Mouse (Mus musculus) spleen, adult 18-20 months (tissue): Measurements from ENCODE around the gene Ttc39b.
A peak's percentile ranks its signal among the peaks of the same experiment; 100 is the strongest.

Experiments
- DNase-seq, 2 experiments: peaks; one replicate each; pipeline ENCODE4 v3.0.0; 2022; ENCODE audit warnings: mixed read lengths in 2 of 2

Gene Ttc39b

DNA sequence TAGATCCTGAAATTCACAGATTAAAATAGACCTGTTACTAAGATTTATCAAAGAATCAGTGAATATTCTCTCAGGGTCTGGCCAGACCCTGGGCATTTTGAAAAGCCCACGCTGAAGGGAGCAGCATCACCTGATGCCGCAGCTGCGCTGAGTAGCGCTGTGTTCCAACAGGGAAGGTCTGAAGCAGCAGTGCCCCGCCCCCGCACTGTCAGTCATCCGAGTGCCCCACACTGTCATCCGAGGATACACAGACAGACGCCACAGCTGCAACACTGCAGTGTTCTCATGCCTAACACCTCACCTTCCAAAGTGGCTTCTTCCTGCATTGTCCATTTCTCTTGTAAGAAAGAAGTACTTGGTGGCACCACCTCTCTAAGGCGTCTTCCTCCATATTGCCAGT, 96.0 kb downstream of the Ttc39b start:
- DNase-seq, result no peak

DNA sequence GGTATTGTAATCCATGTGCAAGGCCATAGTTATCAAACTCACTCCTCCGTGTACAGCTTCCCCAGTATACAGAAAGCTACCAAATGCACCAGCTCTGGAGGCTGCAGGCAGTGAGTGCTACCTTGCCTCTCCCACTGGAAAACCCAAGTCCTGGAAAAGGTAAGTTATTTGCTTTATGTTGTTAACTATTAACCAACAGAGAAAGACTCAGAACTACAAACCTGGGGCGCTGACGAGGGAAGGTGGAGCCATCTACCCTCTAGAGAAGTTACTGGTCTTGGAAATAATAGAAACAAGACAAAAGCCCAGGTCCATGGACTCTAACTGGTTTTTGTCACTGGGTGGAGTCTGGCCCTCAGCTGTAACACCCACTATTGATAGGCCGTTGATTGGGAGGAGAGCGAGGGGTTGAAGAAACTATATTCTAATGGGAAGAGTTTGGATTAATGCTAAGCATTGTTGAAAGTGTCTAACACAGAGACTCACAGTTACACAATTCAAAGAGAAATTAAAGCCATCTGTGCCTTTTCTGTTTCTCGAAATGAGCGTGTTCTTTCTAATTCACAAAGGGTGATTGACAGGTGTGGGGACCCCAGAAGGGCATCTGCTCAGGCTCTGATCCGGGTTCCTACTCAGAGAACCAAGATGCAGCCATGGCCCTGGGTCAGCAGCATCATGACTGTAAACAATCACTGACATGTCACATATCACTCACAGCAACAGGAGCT, 98.3 kb downstream of the Ttc39b start:
- no peak for DNase-seq

DNA sequence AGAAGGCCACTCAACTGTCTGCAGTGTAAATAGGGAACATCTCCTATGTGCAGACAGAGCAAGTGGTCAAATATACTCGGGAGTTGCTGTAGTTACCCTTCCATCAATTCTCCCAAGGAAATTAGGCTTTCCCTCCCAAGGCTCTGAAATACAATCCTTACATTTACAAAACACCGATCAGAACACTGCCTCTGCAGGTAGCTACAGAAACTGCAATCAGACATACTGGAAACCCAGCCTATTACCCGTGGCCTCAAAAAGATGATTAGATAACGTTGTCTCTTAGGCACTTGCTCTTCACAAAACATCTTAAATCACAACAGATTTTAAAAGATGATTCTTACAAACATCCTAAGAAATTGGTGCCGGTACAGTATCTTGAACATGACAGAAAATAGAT, 99.8 kb downstream of the Ttc39b start:
- no peak for DNase-seq

DNA sequence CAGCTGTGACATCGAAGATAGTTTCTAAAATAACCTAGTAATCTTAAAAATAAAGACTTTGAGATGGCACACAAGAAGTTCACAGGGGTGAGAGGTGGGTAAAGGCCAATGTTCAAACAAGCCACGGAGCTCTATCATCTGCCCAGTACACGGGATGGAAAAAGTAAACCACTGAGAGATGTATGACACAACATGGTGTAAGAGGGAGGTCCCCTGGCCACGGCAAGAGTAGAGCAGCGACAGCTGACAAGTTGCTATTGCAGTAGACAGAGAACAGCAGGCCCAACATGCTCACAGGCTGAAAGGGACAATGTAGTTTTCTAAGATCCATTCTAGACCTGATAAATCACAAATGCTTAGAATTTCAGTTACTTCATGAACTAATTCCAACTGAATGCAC, 100.9 kb downstream of the Ttc39b start:
- DNase-seq, result no peak

DNA sequence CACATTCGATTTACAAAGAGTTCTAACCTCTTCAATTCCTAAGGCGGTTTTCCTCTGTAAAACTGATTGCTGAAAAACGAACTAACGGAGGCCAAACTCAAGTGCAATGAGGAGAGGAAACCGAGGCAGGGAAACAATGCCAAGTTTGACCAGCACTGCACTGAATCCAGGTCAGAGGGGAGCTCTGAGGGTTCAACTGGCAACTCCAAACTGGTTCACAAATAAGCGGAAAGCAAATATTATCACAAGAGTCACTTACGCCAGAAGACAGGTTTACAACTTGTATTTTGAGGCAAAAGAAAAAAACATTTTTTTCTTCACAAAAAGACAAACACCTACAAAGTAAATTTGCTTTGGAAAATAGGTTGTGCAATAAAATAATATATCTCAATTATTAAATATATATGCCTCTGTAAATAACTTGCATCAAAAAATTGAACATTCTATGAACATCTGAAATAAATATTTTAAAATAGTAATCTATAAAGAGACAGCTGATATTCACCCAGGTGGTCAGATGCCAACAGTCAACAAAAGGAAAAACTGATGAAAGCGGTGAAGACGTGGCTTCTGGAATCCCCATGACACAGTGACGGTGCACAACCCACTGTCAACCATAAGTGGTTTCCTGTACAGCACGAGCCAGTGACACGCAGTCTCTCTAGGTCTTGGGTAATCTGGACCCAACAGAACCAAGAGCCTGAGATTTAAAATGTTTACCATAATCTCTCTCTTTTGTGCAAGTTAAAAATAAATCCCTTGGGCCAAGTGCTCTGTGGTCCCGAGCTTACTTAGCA, 103.1 kb downstream of the Ttc39b start:
- DNase-seq, result no peak

DNA sequence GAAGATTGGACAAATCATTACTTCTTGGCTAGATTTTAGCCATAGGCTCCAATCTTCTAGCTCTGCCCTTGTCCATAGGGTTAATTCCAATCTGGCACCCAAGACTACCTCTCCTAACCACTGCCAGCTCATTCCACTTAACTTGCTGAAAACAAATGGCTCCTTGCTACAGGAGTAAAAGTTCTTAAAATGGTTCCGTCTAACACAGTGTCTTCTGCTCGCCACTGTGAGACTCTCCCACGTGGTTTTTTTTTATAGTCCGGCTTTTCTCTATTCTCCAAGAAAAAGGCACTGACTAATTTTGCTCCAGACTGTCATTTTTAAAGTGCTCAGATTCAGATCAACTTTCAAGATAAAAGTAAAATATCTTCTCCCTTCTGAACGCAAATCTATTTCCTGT, 104.8 kb downstream of the Ttc39b start:
- no peak for DNase-seq

DNA sequence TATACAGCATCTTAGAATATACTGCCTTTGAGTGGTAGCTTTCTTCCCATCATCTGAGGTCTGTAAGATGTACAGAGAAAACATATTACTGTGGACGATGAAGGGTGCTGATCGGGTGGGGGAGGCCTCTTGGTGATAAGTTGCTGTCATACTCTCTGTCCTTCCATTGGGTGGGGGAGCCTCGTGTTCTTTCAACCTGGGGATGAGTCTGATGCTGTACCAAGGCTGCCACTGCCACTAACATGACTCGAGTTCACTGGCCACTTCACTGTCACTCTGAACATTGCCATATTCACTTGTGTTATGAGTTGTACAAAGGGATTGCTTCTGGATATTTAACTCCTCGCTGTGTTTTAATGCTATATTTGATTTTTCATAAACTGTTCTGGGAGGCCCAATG, 106.9 kb downstream of the Ttc39b start:
- no peak for DNase-seq

DNA sequence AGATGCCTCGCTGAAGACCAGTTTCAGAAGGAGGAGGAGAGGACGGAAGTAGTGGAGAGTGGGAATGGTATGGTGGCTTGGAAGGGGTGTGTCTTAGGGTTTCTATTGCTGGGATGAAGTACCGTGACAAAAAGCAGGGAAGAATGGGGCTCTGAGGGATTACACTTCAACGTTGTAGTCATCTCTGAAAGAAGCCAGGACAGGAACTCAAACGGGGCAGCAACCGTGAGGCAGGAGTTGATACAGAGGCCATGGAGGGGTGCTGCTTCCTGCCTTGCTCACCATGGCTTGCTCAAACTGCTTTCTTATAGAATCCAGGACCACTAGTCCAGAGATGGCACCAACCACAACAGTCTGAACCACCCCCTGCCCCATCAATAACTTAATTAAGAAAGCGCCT, 107.7 kb downstream of the Ttc39b start:
- no peak for DNase-seq

DNA sequence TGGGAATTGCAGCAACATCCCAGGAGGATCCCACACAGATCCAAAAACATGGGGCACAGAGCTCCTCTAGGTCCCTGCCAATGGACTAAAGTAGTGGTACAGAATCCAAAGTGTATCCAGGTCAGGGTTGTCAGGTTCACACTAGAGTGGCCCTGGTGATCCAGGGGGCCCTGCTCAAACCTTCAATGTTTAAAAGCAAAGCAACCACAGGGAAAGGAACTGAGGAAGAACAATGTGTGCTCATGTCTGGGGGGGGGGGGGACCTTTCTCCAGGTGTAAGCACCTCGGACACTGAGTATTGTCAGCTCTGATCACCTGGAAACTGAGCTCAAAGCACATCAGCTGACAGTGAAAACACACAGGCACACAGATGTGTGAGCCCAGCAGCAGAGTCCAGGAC, 108.3 kb downstream of the Ttc39b start:
- no peak for DNase-seq

DNA sequence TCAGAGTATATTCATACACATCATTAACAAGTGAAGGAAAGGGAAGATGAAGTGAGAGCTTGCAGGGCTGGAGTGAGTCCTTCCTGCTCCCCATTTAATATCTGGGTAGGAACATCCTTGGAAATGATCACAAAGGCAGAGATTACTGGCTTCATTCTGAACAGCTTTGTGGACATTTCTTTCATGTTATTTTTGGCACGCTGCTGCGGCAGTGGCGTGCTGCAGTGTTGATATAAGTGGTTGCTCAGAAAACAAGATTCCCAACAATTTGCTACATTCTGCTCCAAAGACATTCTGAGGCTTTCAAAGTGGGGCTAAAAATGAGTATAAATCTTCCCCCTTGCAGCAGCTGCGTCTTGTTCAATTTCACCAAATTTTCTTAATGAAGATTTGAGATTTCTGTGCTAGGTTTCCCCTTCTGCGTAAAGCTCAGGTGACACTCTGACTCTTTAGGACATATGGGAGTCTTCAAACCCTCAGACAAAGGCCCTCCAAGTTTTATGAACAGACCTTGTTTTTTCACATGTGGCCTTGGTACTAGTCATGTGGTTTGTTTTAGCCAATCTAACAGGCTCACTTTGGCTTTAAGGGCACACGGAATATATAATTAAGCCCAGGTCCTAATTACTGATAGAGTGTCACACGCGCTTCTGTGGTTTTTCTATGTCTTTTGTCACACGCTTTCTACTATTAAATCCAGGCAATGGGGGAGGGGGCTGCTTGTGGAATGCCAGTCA, 109.1 kb downstream of the Ttc39b start:
- DNase-seq, result no peak

DNA sequence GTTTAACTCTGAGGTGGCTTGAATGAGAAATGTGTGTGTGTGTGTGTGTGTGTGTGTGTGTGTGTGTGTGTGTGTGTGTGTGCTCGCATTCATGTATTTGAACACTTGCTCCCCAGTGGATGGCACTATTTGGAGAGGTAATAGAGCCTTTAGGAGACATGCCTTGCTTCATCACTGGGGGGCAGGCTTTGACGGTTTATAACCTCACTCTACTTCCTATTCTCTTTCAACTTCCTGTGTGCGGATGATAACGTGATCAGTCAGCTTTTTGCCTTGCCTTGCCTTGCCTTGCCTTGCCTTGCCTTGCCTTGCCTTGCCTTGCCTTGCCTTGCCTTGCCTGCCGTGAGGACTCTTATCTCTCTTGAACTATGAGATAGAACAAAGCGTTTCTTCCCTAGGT, 110.3 kb downstream of the Ttc39b start:
- DNase-seq, result no peak

DNA sequence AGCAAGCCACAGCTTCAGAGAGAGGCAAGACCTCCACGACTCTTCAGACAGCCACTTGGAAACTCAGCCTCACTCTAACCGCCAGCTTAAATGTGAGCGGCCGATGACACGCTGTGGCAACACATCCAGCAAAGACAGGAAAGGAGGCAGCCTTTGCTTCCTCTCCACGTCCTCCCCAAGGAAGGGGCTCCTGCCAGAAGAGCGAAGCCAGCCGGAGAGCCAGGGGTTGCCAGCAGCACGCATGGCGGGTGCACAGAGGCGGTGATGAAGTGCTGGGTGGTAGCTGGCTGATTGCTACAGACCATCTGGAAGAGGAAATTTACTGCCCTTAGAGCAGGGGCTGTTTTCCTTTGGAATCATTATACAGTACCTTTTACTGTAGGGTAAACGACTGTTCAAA, 112.3 kb downstream of the Ttc39b start:
- no peak for DNase-seq

DNA sequence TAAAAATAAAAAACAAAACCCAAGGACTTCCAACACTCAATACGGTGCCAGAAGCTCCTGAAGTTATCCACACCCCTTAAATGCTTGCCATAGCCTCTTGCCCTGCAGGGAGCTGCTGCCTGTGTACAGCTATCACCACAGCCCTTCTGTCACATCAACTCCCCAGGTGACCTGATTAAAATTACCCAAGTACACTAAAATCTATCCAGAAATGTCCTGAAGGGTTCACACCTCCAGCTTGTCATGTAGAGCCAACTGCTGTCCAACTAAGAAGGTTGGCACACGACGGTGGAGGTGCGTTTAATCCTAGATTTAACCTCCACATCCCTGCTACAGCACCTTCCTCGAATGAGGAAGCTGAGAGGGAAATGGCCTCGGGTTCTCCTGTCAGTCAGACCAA, 113.6 kb downstream of the Ttc39b start:
- DNase-seq, result no peak

DNA sequence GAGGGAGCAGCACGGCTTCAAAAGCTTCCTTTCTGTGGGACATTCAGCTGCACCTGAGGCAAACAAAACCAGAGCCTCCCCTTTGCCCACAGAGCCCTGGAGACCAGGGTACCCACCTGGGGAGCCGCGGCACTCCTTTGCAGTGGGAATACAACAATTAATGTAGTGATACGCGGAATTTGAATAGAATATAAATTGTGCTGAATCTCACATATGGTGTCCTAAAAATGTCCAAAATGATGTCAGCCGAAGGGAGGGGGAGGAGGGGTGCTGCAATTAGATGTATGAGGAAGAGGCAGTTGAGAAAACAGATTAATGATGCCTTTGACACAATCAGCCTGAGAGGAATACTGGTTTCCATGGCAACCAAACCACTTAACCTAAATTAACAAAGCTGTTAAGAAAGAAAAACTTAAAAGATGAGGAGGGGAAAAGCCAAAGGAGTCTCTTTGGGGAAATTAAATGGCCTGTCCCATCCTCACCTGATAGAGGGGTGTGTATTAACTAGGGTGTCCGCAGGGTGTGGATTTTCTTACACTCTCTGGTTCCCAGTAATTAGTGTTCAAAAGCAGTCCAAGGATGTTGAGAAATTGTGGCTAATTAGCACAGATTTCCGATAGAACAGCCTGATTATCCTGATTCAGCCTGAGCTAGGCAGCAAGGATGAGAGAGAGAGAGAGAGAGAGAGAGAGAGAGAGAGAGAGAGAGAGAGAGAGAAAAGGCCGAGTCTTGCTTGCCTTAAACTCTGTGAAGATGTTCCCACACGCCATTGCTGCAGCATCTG, 117.1 kb downstream of the Ttc39b start:
- DNase-seq, result no peak

DNA sequence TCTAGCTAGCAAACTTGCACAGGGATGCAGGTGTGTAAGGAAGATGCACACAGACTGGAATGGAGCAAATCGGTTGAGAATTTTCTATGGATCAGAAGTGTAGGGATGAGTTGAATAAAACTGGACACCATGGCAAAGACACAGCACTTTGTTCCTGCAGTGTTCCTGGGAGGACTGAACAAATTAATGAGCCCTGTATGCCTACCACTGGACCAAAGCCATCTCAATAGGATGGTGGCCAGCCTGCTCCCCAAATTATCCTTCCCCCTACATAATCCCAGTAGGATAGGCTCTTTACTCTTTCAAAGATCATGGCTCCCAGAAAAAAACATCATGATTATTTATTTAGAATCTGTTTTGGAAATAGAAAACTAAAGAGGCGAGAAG, 117.6 kb downstream of the Ttc39b start:
- DNase-seq, result no peak

DNA sequence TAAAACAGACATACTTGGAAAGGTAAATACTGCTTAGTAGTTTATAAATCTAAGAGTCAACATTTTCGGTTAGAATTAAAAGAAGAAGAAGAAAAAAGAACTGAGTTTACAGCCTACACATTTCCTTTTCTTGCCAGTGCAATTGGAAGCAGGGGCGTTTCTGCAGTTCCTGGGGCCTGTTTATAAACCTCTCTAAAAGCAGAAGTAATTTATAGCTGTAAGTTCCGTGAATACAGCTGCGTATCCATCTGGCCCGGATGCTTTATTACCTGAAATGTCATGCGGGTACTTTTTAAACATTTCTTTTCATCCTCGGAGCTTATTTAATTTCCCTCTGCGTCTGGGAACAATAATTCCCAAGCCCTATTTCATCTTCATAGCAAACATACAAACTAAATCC, 124.7 kb downstream of the Ttc39b start:
- DNase-seq, result no peak

DNA sequence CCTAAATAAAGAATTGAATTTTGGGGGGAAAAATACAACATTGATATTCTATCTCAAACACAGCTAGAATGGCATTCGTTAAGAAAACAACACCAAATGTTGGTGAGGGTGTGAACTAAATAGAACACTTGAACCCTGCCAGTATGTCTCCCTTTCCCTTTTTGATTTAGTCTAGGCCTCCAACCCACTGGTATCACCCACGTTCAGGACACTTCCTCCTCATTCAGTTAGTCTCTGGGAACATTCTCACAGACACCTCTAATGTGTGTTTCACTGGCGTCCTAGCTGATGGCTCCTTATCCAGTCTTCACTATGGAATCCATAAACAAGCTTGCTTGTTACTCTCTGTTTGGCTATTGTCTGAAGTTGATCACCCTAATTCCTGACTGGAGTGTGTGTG, 125.9 kb downstream of the Ttc39b start:
- no peak for DNase-seq

DNA sequence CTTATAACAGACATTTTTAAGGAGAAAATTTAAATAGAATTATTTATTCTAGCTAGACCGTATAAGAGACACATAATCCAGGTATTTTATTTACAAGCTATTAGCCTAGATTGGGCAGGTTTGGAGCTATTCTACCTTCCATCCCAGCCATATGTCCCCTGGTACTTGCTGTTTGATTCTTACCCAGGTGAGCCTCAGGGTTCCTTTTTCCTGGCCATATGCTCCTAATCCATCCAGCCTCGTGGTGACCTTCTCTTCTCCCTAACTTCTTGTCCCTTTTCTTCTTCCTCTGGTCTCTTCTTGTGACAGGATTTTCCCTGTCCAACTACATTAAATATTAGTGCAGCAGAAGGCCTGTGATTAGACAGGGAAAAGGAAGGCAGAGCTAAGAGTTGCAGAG, 134.3 kb downstream of the Ttc39b start:
- DNase-seq, result no peak

DNA sequence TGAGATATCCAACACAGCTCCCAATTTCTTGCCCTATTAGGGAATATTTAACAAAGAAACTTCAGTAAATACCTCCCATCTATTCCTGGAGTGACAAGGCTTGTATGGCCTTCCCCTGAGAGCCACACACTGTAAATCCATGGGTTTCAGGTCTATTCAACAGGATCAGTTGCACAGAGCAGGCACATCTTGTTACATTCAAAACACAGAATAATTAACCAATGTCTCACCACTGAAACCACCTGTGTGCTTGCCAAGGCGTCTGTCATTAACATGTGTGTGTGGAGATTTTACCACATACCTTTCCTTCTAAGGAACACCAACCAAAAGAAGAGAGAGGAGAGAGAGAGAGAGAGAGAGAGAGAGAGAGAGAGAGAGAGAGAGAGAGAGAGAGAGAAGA, 136.7 kb downstream of the Ttc39b start:
- no peak for DNase-seq

DNA sequence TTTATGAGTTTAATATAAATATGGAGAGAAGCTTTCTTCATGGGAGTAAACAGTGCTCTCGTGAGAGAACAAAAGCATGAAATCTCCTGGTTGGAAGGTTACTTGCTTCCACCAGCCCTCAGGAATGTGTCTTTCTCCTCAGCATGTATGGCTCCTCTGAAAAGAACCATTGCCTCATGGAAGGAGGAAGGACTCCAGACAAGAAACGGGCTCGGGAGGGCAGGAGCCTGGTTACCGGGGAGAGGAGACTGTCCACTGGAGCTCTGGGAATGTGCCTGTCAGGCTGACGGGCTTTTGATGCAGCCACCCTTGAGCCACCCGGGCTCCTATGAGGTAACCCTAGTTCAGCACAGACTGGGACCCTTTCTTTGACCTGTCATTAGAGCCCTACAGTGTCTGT, 137.6 kb downstream of the Ttc39b start:
- DNase-seq, result no peak

DNA sequence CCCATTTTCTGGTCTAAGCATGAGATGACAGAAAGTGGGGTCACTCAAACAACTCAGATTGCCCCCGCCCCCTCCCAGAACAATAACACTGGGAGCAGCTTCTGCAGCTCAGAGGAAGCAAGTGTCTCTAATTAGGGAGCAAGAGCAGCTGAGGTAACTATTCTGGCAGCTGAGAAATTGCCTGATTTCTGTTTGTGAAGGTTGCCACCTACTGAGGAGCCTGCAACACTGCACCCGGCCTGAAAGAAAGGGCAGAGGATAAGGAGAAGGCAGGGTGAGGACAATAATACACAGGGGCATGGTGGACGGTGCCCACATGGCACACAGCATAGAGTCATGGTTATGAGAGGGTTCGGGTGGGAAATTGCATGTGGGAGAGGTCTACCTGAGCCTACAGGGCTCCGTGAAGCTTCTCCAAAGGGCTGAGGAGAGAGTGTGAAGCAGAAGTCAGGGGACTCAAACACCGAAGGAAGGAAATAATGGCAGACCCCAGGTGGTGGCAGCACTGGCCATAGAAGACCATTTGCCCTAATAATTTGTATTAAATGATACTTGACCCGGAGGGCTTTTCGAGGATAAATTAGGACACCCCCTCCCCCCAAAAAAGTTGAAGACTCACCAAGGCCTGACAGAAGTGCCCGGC, 140.6 kb downstream of the Ttc39b start:
- peak in 1 of 2 experiments; percentile 7 for DNase-seq
